Mouse (Mus musculus) kidney, adult 9 months (tissue): Measurements from ENCODE around the gene Klk8.

Experiments
- DNase-seq: peaks from one replicate; pipeline ENCODE4 v3.0.0; 2022

The Klk8 gene

GRCm38 (mm10) chr7:43797333-43797769, at the start of gene Klk8:
Gene Klk8, plus strand, starts transcription at chr7:43797577.
- DNase-seq, result peak; percentile 9

- DNase-seq, result peak; percentile 9
These were observed 49.6 kb upstream of the Klk8 start for GRCm38 (mm10) chr7:43747788-43748187.

GRCm38 (mm10) chr7:43752806-43753205, 44.6 kb upstream of the Klk8 start:
- no peak for DNase-seq

- DNase-seq, result no peak
These were observed 30.9 kb upstream of the Klk8 start for GRCm38 (mm10) chr7:43766484-43766883.

- no peak for DNase-seq
These were observed 28.8 kb upstream of the Klk8 start, which contains the start of gene Klk12 for GRCm38 (mm10) chr7:43768597-43768996. Gene Klk12, plus strand, starts transcription at chr7:43768897.

GRCm38 (mm10) chr7:43769636-43770035, 27.7 kb upstream of the Klk8 start:
- no peak for DNase-seq

- no peak for DNase-seq
These were observed 26.7 kb upstream of the Klk8 start for GRCm38 (mm10) chr7:43770701-43771100.

GRCm38 (mm10) chr7:43771916-43772315, 25.5 kb upstream of the Klk8 start:
- no peak for DNase-seq

GRCm38 (mm10) chr7:43772901-43773300, 24.5 kb upstream of the Klk8 start:
- DNase-seq, result no peak

GRCm38 (mm10) chr7:43774364-43774763, 23.0 kb upstream of the Klk8 start, which contains the start of gene Klk11:
Gene Klk11, plus strand, starts transcription at chr7:43774604.
- DNase-seq, result no peak

DNA sequence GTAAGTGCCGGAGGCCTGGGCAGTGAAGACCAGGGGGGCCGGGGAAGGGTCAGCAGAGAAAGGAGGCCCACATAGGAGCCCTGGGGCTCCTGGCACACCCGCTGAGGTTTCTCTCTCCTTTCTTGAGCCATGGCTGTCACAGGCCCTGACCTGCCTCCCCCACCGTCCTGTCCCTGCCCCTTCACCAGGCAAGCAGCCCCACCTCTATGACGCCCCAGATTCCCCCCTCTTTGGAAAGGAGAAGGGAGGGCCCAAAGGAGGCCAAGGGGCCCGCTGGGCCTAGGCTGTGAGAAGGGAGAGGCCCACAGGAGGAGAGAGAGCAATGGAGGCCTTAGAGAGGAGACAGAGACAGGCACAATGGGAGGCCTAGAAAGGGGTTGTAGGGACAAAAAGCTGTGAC, 22.6 kb upstream of the Klk8 start:
- DNase-seq, result no peak

DNA sequence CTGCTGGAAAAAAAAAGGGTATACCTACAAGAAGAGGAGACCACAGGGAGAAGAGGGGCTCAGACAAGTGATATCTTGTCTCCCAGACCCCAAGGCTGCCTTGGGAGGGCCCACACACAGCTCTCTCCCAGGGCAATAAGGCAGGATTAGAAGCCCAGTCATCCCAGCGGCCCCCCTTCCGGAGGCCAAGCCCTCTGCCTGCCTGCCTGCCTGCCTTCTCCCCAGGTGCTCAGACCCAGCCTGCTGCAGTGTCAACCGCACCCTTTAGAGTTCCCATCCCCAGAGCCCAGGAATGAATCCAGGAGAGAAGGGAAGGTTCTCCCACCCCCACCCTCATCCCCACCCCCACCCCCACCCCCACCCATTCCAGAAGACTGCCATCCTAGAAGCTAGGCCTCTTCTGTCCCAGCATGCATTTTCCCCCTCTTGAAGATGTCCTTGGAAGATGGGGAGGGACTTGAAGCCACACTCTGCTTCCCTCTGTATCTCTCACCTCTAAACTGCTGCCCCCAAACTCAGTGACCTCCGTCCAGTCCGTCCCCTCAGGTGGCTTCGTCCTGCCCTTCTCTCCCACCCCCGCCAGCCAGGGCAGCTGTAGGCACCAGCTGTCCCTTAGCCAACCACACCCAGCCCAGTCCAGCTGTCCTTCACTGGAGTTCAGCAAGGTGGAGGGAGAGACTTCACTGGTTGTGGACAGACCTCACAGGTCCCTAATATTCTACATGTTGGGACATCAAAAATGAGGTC, 21.9 kb upstream of the Klk8 start:
- DNase-seq, result no peak

DNA sequence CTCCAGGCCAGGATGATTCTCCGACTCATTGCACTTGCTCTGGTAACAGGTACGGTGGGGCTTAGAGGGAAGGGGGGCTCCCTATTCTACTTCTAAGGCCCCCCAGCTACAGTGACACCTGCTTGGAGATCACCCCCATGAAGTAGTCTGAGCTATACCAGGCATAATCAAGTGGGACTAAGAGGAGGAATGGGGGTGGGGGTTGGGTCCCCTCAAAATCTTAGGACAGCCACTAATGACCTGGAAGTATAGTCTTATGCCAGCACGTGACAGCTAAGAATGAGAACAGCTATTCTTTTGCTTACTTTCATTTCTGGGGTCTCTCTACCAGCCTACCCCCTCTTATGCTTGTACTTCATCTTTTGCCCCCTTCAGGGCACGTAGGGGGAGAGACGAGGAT, 20.9 kb upstream of the Klk8 start:
- DNase-seq, result no peak

- DNase-seq, result no peak
These were observed 20.0 kb upstream of the Klk8 start for GRCm38 (mm10) chr7:43777423-43777822.

DNA sequence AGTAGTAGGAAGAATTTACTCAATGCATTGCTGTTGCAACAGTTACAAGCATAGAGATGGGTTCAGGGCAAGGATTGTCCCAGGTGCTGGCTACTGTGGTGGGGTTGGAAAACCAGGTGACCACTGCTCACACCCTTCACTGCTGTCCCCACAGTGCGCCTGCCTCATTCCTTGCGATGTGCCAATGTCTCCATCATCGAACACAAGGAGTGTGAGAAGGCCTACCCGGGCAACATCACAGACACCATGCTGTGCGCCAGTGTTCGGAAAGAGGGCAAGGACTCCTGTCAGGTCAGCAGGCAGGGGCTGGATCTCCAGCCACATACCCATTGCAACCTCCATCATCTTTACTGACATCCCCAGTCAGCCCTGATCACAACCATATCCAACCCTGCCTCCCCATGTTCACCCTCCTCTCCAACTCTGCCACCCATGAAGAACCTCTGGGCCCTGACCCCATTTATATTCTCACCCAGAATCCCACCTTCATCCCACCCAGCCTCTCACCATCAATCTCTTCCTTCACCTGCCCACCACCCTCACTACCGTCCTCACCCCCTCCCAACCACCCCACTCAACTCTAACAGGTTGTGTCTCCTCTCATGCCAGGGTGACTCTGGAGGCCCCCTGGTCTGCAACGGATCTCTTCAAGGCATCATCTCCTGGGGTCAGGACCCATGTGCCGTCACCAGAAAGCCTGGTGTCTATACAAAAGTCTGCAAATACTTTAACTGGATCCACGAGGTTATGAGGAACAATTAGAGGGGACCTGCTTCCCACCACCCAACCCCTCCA, 19.0 kb upstream of the Klk8 start:
- no peak for DNase-seq

- no peak for DNase-seq
These were observed 17.1 kb upstream of the Klk8 start for GRCm38 (mm10) chr7:43780241-43780640.

DNA sequence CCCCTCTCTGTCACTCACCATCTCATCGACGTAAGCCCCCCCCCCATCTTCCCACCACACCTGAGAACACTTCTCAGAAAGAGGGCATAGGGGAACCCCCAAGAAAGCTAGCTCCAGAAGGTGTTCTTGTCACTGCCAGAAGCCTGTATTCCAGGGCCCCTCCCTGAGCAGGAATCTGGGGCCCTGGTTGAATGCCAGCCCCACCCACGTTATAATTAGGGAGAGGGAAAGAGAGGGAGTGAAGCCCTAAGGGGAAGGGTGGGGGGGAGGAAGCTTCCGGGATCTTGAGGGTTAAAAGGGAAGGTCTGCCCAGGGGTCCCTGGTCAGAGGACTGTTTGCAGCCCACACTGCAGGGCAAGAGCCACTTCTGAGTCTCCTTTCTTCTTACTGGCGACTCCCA, 16.6 kb upstream of the Klk8 start, which contains the start of gene Klk10:
Gene Klk10 (plus strand): TSS at position 290 of the 400 bp plus-strand sequence.
- no peak for DNase-seq

- DNase-seq, result no peak
These were observed 15.8 kb upstream of the Klk8 start for GRCm38 (mm10) chr7:43781541-43781940.

DNA sequence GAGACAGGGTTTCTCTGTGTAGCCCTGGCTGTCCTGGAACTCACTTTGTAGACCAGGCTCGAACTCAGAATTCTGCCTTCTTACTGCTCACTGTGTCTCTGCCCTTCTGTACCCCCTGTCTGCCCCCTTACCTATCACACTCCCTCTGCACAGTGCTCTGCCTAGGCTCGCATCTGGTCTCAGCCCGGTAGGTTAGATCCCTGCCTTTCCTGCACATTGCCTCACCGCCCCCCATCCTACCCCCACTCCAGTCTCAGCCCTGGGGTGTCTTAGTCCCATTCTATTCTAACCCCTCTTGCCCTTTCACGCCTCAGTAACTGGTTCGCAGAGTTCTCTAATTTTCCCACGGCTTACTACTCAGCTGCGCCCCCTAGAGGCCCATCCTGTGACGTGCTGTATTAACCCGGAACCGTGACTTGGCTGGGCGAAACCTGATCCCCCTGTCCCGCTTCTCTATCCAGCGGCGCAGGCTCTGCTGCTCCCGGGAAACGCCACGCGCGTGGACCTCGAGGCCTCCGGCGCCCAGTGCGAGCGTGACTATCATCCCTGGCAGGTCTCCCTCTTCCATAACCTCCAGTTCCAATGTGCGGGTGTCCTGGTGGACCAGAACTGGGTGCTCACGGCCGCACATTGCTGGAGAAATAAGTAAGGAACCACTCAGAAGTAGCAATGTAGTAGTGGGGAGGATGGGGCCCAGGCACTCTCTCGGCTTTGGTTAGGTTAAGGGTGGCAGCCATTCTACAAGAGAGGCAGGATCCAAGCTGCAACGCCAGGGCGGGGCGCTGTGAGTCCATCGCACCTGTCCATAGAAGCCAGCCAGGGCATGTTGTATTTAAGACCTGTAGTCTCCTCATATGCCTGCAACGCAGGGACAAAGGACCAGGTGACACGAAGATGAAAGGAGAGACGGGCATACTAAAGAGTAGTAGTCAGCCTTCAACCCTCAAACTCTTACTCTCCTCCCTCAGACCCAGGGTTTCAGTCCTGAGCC, 14.8 kb upstream of the Klk8 start:
- peak; percentile 79 for DNase-seq

GRCm38 (mm10) chr7:43785286-43785685, 12.1 kb upstream of the Klk8 start:
- DNase-seq, result peak; percentile 45

GRCm38 (mm10) chr7:43788096-43788495, 9.3 kb upstream of the Klk8 start:
- DNase-seq, result no peak

DNA sequence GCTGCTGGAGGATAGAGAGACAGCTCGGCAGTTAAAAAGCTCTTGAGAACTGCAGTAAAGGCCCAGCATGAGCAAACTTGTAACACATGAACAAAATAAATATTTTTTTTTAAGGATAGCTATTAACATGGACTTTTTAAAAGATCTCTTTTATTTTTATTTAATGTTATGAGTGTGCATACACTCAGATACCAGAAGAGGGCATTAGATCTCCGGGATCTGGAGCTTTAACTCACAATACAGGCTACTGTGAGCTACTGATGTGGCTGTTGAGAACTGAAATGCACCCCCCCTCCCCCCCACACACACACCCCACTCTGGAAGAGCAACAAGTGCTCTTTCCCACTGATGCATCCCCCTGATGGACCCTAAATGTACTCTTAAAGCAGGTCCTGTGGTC, 8.1 kb upstream of the Klk8 start:
- DNase-seq, result no peak

- DNase-seq, result no peak
These were observed 5.8 kb upstream of the Klk8 start, which contains the start of gene Klk9 for GRCm38 (mm10) chr7:43791591-43791990. Gene Klk9, plus strand, starts transcription at chr7:43791891.
